Mouse (Mus musculus): ENCODE measurements around the gene Tom1l2. TPM values are rescaled to one million over a fixed set of nuclear protein-coding genes. Genes with fewer than 3 reads are reported as not detected.

The Tom1l2 gene
- 17.0 and 19.9 TPM in 2 replicates for polyA plus RNA-seq (2015; fragmentation: Nextera tagmentation; extraction: Ambion mirVana)

DNA sequence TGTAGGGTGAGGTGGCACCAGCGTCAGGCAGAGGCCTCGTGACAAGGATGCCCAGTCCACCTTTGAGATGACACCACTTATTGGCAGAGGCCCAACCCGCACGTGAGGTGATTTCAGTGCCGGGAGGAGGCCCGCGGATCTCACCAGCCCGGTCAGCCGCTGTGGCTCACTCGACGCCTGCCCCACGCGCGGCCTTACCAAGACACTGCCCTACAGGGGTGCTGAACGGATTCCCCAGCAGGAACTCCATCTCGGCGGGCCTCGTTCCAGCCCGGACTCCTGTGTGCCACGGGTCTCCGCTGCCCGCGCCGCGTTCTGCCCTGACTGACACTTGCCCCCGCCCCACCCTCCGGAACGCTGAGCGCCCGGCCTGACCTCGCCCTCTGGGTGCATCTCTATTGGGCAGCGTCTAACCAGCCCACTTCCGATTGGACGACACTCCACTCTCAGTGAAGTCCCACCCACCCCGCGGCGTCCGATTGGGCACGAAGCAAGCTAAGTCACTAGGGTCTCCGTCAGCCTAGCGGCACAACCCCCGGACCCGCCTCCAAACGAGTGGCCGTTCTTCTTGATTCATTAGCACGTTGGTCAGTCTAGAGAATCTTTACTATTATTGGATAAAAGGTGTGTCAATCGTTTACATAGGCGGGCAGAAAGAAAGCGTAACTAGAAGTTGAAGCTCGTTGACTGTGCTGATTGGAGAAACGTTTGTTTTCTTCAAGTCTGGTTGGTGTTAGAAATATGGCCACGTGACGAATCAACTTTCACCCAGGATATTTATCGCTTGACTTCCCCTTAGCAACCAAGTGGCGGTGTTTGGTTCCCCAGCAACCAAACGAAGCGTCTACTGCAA is at the start of gene Tom1l2, which contains the start of gene Drc3:
Gene Tom1l2 (minus strand): TSS at position 347 of the 853 bp plus-strand sequence.
Gene Drc3 (plus strand): TSS at position 771 of the 853 bp plus-strand sequence.

DNA sequence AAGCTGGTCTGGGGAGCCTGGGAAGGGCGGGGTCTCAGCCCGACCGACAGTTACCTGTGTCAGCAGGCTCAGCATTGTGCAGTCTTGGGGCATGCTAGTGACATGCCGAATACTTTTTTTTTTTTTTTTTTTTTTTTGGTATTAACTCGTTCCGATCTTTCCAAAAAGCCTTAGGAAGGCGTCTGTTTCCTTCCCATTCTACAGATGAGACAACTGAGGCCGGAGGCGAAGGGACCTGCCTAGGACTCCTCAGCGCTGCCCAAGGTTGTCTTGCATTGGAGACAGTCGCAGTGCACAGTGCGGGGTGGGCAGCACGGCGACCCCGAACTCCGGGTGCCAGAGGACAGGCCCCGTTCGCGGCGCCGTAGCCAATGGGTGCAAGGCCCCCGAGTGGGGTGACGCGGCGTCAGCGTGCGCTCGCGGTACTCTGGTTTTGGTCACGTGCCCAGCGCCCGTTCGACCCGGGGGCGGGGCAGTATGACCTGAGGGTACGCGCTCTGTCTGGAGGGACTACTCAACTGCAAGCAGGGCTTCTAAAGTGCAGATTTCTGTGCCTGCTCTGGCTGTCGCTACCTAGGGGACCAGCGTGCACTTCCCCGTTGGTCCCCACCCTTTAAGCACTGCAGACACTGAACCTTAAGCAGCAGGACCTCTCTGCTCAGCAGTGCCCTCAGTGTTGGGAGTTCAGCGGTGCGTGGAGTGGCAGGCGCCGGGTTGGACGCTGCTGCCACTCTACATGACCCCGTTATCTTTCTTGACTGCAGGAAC is 130.1 kb downstream of the Tom1l2 start, which contains the start of gene Srebf1:
Gene Srebf1 (minus strand): TSS at position 113 of the 768 bp plus-strand sequence.

Small RNA genes lying within 50 kb of the gene (microRNA-seq; reads per million reads assigned to microRNA genes)
- gene Gm27711 (0 reads per million in 2 experiments), gene Mir6921 (0.10 to 0.21 reads per million in 2 experiments), gene Mir6922 (0.21 to 0.30 reads per million in 2 experiments)

Other genes with a start within 250 kb of the Tom1l2 start
- 9.3 and 9.7 TPM in 2 replicates for gene Rai1, start 247.9 kb downstream of the Tom1l2 start, polyA plus RNA-seq (2015; fragmentation: Nextera tagmentation; extraction: Ambion mirVana)
- 29.8 and 40.9 TPM in 2 replicates for gene Srebf1, start 130.3 kb downstream of the Tom1l2 start, polyA plus RNA-seq (2015; fragmentation: Nextera tagmentation; extraction: Ambion mirVana)
- gene Drc3, start 424 bp upstream of the Tom1l2 start, polyA plus RNA-seq (2015; fragmentation: Nextera tagmentation; extraction: Ambion mirVana) = 2.3 TPM in 2 replicates
- gene Gid4, start 64.2 kb upstream of the Tom1l2 start, polyA plus RNA-seq (2015; fragmentation: Nextera tagmentation; extraction: Ambion mirVana) = 12.4 and 12.9 TPM in 2 replicates
- 45.6 and 48.6 TPM in 2 replicates for gene Atpaf2, start 65.6 kb upstream of the Tom1l2 start, polyA plus RNA-seq (2015; fragmentation: Nextera tagmentation; extraction: Ambion mirVana)
- 45.6 and 48.5 TPM in 2 replicates for gene Drg2, start 101.7 kb upstream of the Tom1l2 start, polyA plus RNA-seq (2015; fragmentation: Nextera tagmentation; extraction: Ambion mirVana)
- 0.01 and 0.04 TPM in 2 replicates for gene Myo15, start 116.4 kb upstream of the Tom1l2 start, polyA plus RNA-seq (2015; fragmentation: Nextera tagmentation; extraction: Ambion mirVana)
- gene Alkbh5, start 183.5 kb upstream of the Tom1l2 start, polyA plus RNA-seq (2015; fragmentation: Nextera tagmentation; extraction: Ambion mirVana) = 34.2 and 37.8 TPM in 2 replicates